Mouse (Mus musculus) heart, adult 18-20 months (tissue): ENCODE data around the gene Ifngr2. TPM values are rescaled to one million over a fixed set of nuclear protein-coding genes. Genes with fewer than 3 reads are reported as not detected.
"Not testable (repeated sequence)": the region's sequence is repeated elsewhere in the genome, so short reads cannot be mapped to it uniquely, and the experiment has no call there.

Experiments used
- DNase-seq, 2 experiments: peaks; one replicate each; pipeline ENCODE4 v3.0.0; 2021 to 2022; ENCODE audit warnings: mixed read lengths in 1 of 2
- long read RNA-seq, 2 experiments: library from polyadenylated mRNA; stranded (forward); transcript quantifications; one replicate each; pipeline ENCODE4 v2.0.0; 2021
- total RNA-seq, 2 experiments: library from RNA; stranded (reverse); gene quantifications; 2 replicates each; pipeline ENCODE4 v1.2.3; 2021

Ifngr2 gene
- total RNA-seq = 100 to 1,000 TPM; 121 to 129 TPM
- long read RNA-seq, experiment 1, transcript Ifngr2-201 (7 exons, 3,708 nt) = major isoform, 258 of 273 reads
- long read RNA-seq, experiment 1, partial matches to known transcripts = 5 of 273 reads
- long read RNA-seq, experiment 1, other reads (novel, unspliced or antisense) = 10 of 273 reads
- long read RNA-seq, experiment 2, transcript Ifngr2-201 (7 exons, 3,708 nt) = major isoform, 130 of 143 reads
- long read RNA-seq, experiment 2, partial matches to known transcripts = 9 of 143 reads
- long read RNA-seq, experiment 2, other reads (novel, unspliced or antisense) = 4 of 143 reads

DNA sequence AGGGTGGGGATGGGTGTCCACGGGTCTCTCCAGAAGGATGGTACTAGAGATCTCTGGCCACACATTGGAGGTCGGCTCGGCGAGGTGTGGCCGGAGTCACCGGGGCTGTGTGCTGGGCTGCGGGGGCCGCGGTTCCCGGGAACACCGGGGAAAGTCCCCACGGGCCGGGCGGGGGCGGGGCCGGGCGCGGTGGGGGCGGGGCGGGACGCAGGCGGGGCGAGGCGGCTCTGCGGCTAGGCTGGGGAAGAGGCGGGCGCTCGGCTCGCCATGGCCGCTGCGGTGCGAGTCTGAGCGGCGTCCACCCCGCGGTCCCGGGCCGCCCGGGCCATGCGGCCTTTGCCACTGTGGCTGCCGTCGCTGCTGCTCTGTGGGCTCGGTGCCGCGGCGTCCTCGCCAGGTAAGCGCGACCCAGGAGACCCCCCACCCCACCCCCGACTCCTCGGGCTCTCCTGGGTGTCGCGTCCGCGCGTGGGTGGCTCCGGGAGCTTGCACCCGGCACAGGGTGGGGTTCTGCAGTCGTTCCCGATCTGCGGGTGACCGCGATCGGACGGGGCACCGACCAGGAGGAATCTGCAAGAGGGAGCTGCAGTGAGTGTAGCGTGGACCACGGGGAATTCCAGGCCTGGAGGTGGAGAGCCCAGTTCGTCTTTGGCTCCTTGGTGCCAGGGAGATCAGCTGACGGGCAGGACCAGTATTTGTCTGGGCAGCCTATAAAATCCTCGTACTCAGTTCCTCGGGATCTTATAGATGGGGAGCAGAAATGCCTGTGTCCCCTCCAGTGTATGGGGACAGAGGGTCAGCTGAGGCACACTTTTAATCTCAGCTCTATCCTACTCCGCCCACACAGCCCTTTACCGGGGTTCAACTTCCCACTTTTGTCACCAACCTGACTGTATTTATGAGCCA, at the start of gene Ifngr2:
Gene Ifngr2, plus strand, starts transcription at position 237 of the 906 bp plus-strand sequence.
- peak; percentile 80 to 82 for DNase-seq

- no peak for DNase-seq
These were observed 48.8 kb upstream of the Ifngr2 start for GRCm38 (mm10) chr16:91498041-91498440.

DNA sequence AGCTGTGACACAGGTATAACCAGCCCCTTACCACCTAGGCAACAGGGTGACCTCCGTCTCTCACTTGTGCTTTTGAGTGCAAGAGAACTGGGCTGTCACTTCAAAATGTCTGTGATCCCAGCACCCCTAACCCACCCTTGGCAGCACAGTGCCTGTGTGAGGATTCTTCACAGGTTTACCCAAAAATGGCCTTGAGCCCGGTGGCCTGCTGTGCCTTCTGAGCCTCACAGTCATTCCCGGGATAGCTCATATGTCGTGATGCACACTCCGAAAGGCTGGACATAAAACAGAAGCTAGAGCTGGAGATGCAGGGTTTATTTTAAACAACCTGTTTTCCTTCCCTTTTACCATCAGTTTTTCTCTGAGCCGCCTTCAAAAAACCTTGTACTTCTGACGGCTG, 42.2 kb upstream of the Ifngr2 start:
- DNase-seq = no peak

GRCm38 (mm10) chr16:91505116-91505601, 41.7 kb upstream of the Ifngr2 start:
- peak; percentile 57 to 59 for DNase-seq

- no peak for DNase-seq
These were observed 40.5 kb upstream of the Ifngr2 start for GRCm38 (mm10) chr16:91506396-91506795.

GRCm38 (mm10) chr16:91512161-91512787, 34.6 kb upstream of the Ifngr2 start:
- DNase-seq = peak; percentile 81 to 93

GRCm38 (mm10) chr16:91513099-91513498, 33.8 kb upstream of the Ifngr2 start:
- no peak for DNase-seq

DNA sequence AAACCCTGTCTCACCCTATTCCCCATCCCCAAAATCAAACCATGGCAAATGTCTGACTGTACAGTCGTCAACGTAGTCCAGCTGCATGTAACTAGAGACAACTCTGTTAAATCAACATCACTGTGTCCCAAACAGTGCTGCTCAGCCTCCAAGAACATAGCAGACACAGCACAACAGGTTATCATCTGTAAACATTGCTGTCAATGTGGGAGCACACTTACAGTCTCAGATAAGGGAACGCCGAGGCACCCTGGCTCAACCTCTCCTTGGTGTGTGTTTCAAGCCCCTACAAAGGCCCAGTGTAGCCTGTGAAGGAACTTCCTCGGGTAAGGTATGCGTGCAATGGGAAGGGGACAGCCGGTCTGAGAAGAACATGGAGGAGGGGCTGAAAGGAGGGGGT, 29.9 kb upstream of the Ifngr2 start:
- no peak for DNase-seq

GRCm38 (mm10) chr16:91522040-91522439, 24.8 kb upstream of the Ifngr2 start:
- no peak for DNase-seq

DNA sequence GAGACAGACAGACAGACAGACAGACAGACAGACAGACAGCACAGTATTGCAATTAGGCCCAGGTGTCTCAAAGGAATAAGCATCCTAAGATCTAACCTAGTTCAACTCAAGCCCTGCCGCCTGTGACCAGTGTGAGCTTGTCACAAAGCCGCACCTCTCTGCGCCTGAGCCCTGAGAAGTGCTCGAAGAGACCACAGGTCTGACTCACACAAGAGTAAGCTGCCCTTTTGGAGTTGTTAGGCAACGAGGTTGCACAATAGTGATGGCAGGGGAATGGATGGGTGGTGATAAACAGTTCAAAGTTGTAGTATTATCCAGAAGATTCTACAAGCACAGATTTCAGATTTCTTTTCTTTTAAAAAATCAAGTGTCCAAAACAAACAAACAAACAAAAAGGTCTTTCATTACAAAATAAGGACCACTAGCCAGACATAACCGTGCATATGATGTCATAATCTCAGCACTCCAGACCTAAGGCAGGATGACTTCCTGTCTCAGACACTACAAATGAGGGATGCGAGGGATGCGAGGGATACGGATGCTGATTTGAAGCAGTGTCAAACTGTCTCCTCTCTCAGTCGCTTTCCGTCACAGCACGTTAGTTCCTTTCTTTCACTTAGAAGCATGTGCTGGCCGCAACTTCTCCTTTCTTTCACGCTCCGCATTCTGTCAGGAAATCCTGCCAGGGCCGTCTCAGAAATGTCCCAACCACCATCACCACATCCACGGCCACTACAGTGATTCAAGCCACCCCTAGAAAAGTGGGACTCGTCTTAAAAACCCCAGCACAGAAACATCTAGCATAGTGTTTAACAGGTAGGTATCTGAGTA, 24.2 kb upstream of the Ifngr2 start:
- peak; percentile 54 to 73 for DNase-seq

DNA sequence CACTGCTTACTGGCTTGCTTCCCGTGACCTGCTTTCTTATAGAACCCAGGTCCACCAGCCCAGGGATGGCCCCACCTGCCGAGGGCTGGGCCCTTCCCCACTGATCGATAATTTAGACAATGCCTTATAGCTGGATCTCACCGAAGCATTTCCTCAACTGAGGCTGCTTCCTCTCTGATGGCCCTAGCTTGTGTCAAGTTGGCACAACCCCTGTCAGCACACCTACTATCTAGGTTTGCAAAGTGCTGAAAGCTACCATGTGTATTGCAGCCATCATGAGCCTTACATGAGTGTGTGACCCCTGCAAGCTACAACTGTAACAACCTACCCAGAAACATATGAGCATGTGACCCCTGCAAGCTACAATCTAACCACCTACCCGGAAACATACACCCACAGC, 22.7 kb upstream of the Ifngr2 start:
- no peak for DNase-seq

- DNase-seq = no peak
These were observed 20.6 kb upstream of the Ifngr2 start for GRCm38 (mm10) chr16:91526274-91526673.

DNA sequence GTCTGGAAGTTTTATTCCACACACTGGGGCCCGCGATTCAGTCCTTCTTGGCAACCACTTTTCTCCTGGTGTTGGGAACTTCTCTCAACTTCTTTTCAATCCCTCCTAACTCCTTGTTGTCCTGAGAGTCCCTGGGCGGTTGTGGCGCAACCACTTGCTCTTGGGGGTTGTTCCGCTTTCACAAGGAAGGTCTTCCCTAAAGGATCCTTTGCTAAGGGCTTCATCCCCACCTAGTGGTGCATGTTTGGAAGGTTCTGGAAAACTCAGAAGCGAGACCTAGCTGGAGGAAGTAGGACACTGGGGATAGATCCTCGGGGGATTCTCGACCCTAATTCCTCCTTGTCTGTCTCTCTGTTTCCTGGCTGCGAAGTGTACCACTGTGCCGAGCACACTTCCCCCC, 19.8 kb upstream of the Ifngr2 start:
- DNase-seq = peak; percentile 70 to 82

GRCm38 (mm10) chr16:91527500-91527899, 19.4 kb upstream of the Ifngr2 start:
- no peak for DNase-seq

- peak in 1 of 2 experiments; percentile 63 for DNase-seq
These were observed 18.3 kb upstream of the Ifngr2 start for GRCm38 (mm10) chr16:91528578-91528977.

DNA sequence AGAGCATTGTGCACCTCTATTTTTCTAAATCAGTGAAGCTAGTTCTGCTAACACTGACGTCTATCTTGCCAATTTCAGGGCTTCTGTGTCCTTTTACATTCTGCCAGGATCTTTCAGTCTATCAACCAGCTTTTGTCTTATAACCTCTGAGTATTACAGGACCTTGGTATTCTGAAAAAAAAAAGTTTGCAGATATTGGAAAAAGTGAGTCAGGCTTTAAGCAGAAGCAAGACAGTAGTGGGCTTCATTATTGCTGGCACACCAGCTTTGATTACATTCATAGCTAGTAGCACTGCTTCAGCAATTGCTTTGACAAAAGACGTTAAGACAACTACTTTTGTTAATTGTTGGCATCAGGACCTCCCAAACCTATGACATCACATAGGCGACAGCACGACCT, 16.0 kb upstream of the Ifngr2 start:
- not testable (repeated sequence) for DNase-seq

GRCm38 (mm10) chr16:91531856-91532255, 15.0 kb upstream of the Ifngr2 start:
- DNase-seq = no peak

DNA sequence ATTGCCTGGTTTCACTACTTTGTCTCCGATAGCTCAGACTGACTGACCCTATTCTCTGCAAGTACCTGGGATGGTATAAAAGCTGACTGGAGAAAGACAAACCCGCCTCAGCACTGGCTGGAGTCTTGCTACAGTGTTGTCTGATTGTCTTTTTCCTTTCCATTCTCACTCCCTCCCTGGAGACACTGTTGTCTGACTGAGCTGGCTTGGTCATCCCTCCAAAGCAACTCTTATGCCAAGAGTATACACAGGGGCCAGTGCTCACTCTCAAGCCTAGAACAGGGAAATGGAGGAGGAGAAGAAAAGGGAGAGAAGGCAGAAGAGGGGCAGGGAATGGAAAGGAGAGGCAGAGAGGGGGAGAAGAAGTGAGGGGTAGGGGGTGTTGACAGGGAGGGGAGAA, 14.4 kb upstream of the Ifngr2 start:
- peak; percentile 48 to 53 for DNase-seq

DNA sequence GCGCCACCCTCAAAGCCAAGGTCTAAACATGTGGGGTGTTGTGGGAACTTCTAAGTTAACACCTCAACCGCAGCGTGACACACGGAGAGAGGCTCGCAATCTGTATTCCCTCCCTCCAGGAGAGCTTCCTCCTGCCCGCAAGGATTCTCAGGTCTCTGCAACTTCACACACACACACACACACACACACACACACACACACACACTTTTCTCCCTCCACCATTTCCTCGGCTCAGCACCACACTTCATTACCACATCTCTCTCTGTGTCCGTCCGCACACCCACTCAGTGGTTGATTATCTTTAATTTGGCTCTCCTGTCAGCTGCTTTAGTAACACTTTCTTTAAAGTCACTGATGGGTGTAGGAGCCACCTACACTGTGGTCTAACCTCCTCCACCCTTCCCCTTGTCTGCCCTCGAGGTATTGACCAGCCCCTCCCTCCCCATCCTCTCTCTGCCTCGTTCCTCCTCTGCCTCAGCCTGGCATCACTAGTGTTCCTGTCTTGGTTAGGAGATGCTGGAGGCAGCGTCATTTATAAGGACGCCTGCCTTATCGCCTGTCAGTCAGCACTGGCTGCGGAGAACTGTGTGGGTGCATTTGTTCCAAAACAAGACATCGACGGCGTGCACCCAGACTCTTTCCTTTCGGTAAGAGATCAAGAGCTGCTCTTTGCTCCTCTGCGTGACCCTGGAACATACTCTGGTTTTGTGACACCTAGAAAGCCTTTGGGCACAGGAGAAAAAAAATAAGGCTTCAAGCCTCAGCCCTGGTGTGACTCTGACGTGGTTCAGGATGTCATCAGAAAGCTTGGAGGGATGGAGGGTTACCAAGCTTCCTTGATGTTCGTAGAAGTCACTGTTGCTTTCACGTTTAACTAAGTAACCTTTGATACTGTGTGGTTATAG, 13.5 kb upstream of the Ifngr2 start:
- no peak for DNase-seq

DNA sequence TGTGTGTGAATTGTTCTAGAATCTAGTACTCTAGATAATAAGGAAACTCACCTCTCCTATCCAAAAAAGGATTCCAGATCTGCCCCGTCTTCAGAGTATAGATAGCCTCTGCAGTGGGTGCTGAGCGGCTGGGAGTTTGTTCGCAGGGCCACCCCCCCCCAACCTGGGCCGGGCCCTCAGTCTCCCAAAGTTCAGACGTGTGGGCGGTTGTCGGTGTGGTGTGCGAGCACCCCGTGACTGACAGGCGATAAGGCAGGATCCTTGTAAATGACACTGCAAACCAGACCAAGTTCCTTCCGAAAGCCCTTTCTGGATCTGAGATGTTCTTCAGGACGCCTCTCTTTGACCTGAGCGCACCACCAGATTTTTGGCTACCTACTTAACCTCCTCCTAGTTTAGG, 12.4 kb upstream of the Ifngr2 start:
- DNase-seq = no peak

DNA sequence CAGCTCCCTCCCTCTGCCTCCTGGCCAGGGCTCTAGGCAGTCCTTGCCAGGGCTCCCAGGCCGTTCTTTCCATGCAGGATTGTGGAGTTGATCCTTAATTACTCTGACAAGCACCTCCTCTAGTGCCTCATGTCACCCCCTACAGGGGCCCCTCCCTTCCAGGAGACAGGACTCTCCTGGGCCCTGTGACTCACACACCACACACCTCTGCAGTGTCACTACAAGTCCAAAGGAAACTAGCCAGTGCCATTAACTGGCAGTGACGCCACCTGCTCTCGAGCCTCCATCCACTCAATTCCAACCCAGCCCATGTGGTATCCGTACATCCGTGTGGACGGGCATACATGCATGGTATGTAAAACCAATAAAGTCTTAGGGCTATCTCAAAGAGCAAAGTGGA, 12.0 kb upstream of the Ifngr2 start:
- no peak for DNase-seq
